Mouse (Mus musculus): ENCODE results near the gene Recql. TPM values are rescaled to one million over a fixed set of nuclear protein-coding genes. Genes with fewer than 3 reads are reported as not detected.
A peak's percentile ranks its signal among the peaks of the same experiment; 100 is the strongest.

Gene Recql
- 11.7 TPM in 2 replicates for polyA plus RNA-seq (2015; fragmentation: Nextera tagmentation; extraction: Ambion mirVana)

GRCm38 (mm10) chr6:142387011-142387754, at the start of gene Recql, which contains the start of gene Golt1b:
Gene Recql (minus strand): TSS chr6:142387087.
Gene Golt1b (plus strand): TSS chr6:142387221.
- peak within 1 kb of the TSS; percentile 93 for H3K9ac ChIP-seq (ENCODE audit: low read length)
- peak; percentile 92 for TF ChIP-seq EP300 (optimal IDR thresholded peaks at IDR 0.05)
- no peak for TF ChIP-seq CTCF (IDR thresholded peaks at IDR 0.05; ENCODE audit: low read depth)
- H3K4me1 ChIP-seq (replicated peaks; ENCODE audit: control insufficient read depth, insufficient read depth): peaks cover 6% of the 10 kb centered on the region; the same call in 1 of the 2 replicates
- peak within 1 kb of the TSS; percentile 96 for H3K4me3 ChIP-seq (ENCODE audit: low read depth, low read length)
- H3K27ac ChIP-seq (replicated peaks): peak within 1 kb of the TSS; percentile 72
- peak within 1 kb of the TSS; percentile 80 for H3K4me2 ChIP-seq (replicated peaks; ENCODE audit: low read depth)
- H3K27me3 ChIP-seq (ENCODE audit: control insufficient read depth, insufficient read depth, low read length): no peaks in the 10 kb centered on the region
- DNase-seq (ENCODE audit: low spot score): peak; percentile 97
- peak; percentile 100 for ATAC-seq (ENCODE audit: low FRiP score, low TSS enrichment)
- no peaks in the 10 kb centered on the region for H3K9me3 ChIP-seq (ENCODE audit: control insufficient read depth, low read length)
- WGBS: under 1% methylated on average over 65 of the region's 87 CpGs
- H3K36me3 ChIP-seq (ENCODE audit: control insufficient read depth, insufficient read depth, low read length): no peaks in the 10 kb centered on the region

- Histone ChIP-seq H3K4me1 (replicated peaks; ENCODE audit: control insufficient read depth, insufficient read depth) (no peaks in the 10 kb centered on the region), H3K9ac (ENCODE audit: low read length) (no peak overlapping the region), H3K27me3 (ENCODE audit: control insufficient read depth, insufficient read depth, low read length) (no peaks in the 10 kb centered on the region), H3K36me3 (ENCODE audit: control insufficient read depth, insufficient read depth, low read length) (no peaks in the 10 kb centered on the region), H3K27ac (replicated peaks) (no peak overlapping the region), H3K4me2 (replicated peaks; ENCODE audit: low read depth) (no peak overlapping the region), H3K4me3 (ENCODE audit: low read depth, low read length) (no peak overlapping the region), H3K9me3 (ENCODE audit: control insufficient read depth, low read length) (no peaks in the 10 kb centered on the region)
- no peak for DNase-seq (ENCODE audit: low spot score)
- no peak for TF ChIP-seq EP300 (optimal IDR thresholded peaks at IDR 0.05)
- no peak for TF ChIP-seq CTCF (IDR thresholded peaks at IDR 0.05; ENCODE audit: low read depth)
- no peak for ATAC-seq (ENCODE audit: low FRiP score, low TSS enrichment)
Observed at GRCm38 (mm10) chr6:142429072-142429471, 42.2 kb upstream of the Recql start.

- no peak overlapping the region for H3K27ac ChIP-seq (replicated peaks)
- no peaks in the 10 kb centered on the region for H3K9me3 ChIP-seq (ENCODE audit: control insufficient read depth, low read length)
- H3K36me3 ChIP-seq (ENCODE audit: control insufficient read depth, insufficient read depth, low read length): no peaks in the 10 kb centered on the region
- H3K9ac ChIP-seq (ENCODE audit: low read length): no peak overlapping the region
- no peaks in the 10 kb centered on the region for H3K27me3 ChIP-seq (ENCODE audit: control insufficient read depth, insufficient read depth, low read length)
- no peak overlapping the region for H3K4me2 ChIP-seq (replicated peaks; ENCODE audit: low read depth)
- H3K4me3 ChIP-seq (ENCODE audit: low read depth, low read length): no peak overlapping the region
- WGBS: 70% methylated on average over 7 of the region's 7 CpGs
- DNase-seq (ENCODE audit: low spot score) (no peak), ATAC-seq (ENCODE audit: low FRiP score, low TSS enrichment) (no peak)
- no peaks in the 10 kb centered on the region for H3K4me1 ChIP-seq (replicated peaks; ENCODE audit: control insufficient read depth, insufficient read depth)
- TF ChIP-seq CTCF (IDR thresholded peaks at IDR 0.05; ENCODE audit: low read depth): no peak
- no peak for TF ChIP-seq EP300 (optimal IDR thresholded peaks at IDR 0.05)
Observed at GRCm38 (mm10) chr6:142424976-142425375, 38.1 kb upstream of the Recql start.

- WGBS: 3% methylated on average over 19 of the region's 24 CpGs
- peak overlapping the region; percentile 23; the same call in 1 of the 2 replicates for H3K4me2 ChIP-seq (replicated peaks; ENCODE audit: low read depth)
- no peak for ATAC-seq (ENCODE audit: low FRiP score, low TSS enrichment)
Observed at GRCm38 (mm10) chr6:142414597-142414996, 27.7 kb upstream of the Recql start.

GRCm38 (mm10) chr6:142413845-142414244, 27.0 kb upstream of the Recql start:
- H3K27ac ChIP-seq (replicated peaks): no peak overlapping the region
- TF ChIP-seq EP300 (optimal IDR thresholded peaks at IDR 0.05): no peak
- TF ChIP-seq CTCF (IDR thresholded peaks at IDR 0.05; ENCODE audit: low read depth): no peak
- WGBS: 21% methylated on average over 12 of the region's 12 CpGs
- no peak overlapping the region for H3K4me3 ChIP-seq (ENCODE audit: low read depth, low read length)
- DNase-seq (ENCODE audit: low spot score) (no peak), ATAC-seq (ENCODE audit: low FRiP score, low TSS enrichment) (no peak)
- no peaks in the 10 kb centered on the region for H3K9me3 ChIP-seq (ENCODE audit: control insufficient read depth, low read length)
- H3K27me3 ChIP-seq (ENCODE audit: control insufficient read depth, insufficient read depth, low read length): no peaks in the 10 kb centered on the region
- H3K4me1 ChIP-seq (replicated peaks; ENCODE audit: control insufficient read depth, insufficient read depth): no peaks in the 10 kb centered on the region
- H3K36me3 ChIP-seq (ENCODE audit: control insufficient read depth, insufficient read depth, low read length): no peaks in the 10 kb centered on the region
- H3K4me2 ChIP-seq (replicated peaks; ENCODE audit: low read depth): no peak overlapping the region
- H3K9ac ChIP-seq (ENCODE audit: low read length): no peak overlapping the region

More at GRCm38 (mm10) chr6:142414597-142414996, 27.7 kb upstream of the Recql start:
- H3K9ac ChIP-seq (ENCODE audit: low read length): peak overlapping the region; percentile 23; the same call in 1 of the 2 replicates
- no peaks in the 10 kb centered on the region for H3K36me3 ChIP-seq (ENCODE audit: control insufficient read depth, insufficient read depth, low read length)
- no peak for TF ChIP-seq CTCF (IDR thresholded peaks at IDR 0.05; ENCODE audit: low read depth)
- no peak for TF ChIP-seq EP300 (optimal IDR thresholded peaks at IDR 0.05)
- H3K4me1 ChIP-seq (replicated peaks; ENCODE audit: control insufficient read depth, insufficient read depth): no peaks in the 10 kb centered on the region
- H3K4me3 ChIP-seq (ENCODE audit: low read depth, low read length): peak overlapping the region; percentile 12; the same call in 1 of the 2 replicates
- peak; percentile 17 for DNase-seq (ENCODE audit: low spot score)
- H3K27me3 ChIP-seq (ENCODE audit: control insufficient read depth, insufficient read depth, low read length): no peaks in the 10 kb centered on the region
- no peaks in the 10 kb centered on the region for H3K9me3 ChIP-seq (ENCODE audit: control insufficient read depth, low read length)
- H3K27ac ChIP-seq (replicated peaks): no peak overlapping the region

- Histone ChIP-seq H3K27ac (replicated peaks) (no peak within 1 kb of the TSS), H3K36me3 (ENCODE audit: control insufficient read depth, insufficient read depth, low read length) (no peaks in the 10 kb centered on the region), H3K4me2 (replicated peaks; ENCODE audit: low read depth) (no peak within 1 kb of the TSS), H3K4me3 (ENCODE audit: low read depth, low read length) (no peak within 1 kb of the TSS), H3K9ac (ENCODE audit: low read length) (no peak within 1 kb of the TSS), H3K4me1 (replicated peaks; ENCODE audit: control insufficient read depth, insufficient read depth) (no peaks in the 10 kb centered on the region), H3K9me3 (ENCODE audit: control insufficient read depth, low read length) (no peaks in the 10 kb centered on the region), H3K27me3 (ENCODE audit: control insufficient read depth, insufficient read depth, low read length) (no peaks in the 10 kb centered on the region)
- no peak for DNase-seq (ENCODE audit: low spot score)
- no peak for ATAC-seq (ENCODE audit: low FRiP score, low TSS enrichment)
- WGBS: 54% methylated on average over 11 of the region's 11 CpGs
- no peak for TF ChIP-seq EP300 (optimal IDR thresholded peaks at IDR 0.05)
- TF ChIP-seq CTCF (IDR thresholded peaks at IDR 0.05; ENCODE audit: low read depth): no peak
Observed at GRCm38 (mm10) chr6:142412906-142413491, 26.1 kb upstream of the Recql start, which contains the start of gene Spx. Gene Spx (plus strand): TSS chr6:142413441.
